Mouse (Mus musculus): Measurements from ENCODE around the gene Tmem81. TPM values are rescaled to one million over a fixed set of nuclear protein-coding genes. Genes with fewer than 3 reads are reported as not detected.

Gene Tmem81
- total RNA-seq, 2 experiments from 2014 or later: 2.7 to 4.0 TPM

Other genes starting within 250 kb of the Tmem81 start
- 1 to 10 TPM; 5.7 to 6.8 TPM for gene Klhdc8a, start 207.6 kb upstream of the Tmem81 start, total RNA-seq (2021)
- 1 to 10 TPM; 1.7 to 2.8 TPM for gene Nuak2, start 190.1 kb upstream of the Tmem81 start, total RNA-seq (2021)
- 100 to 1,000 TPM; 191 to 192 TPM for gene Tmcc2, start 114.9 kb upstream of the Tmem81 start, total RNA-seq (2021)
- gene Dstyk, start 88.7 kb upstream of the Tmem81 start, total RNA-seq (2021): 10 to 100 TPM; 35.5 to 38.0 TPM
- 10 to 100 TPM; 39.2 to 45.2 TPM for gene Rbbp5, start 28.9 kb upstream of the Tmem81 start, total RNA-seq (2021)
- gene Cntn2, start 37.0 kb downstream of the Tmem81 start, total RNA-seq (2021): 10 to 100 TPM; 52.7 to 54.9 TPM
- 100 to 1,000 TPM; 276 to 278 TPM for gene Nfasc, start 235.6 kb downstream of the Tmem81 start, total RNA-seq (2021)